Mouse (Mus musculus) kidney, adult 2 months (tissue): Measurements from ENCODE around the gene Pik3cd. TPM values are rescaled to one million over a fixed set of nuclear protein-coding genes. Genes with fewer than 3 reads are reported as not detected.
"Not testable (repeated sequence)": the region's sequence is repeated elsewhere in the genome, so short reads cannot be mapped to it uniquely, and the experiment has no call there.

ENCODE experiments used
- DNase-seq: peaks from one replicate; pipeline ENCODE4 v3.0.0; 2021
- H3K27ac ChIP-seq: fragments of 200-500 bp; 2 replicates; pipeline ENCODE4 v1.5.1; 2012; ENCODE audit warnings: low read depth, low read length, control low read depth, inconsistent platforms; ENCODE audit not compliant: insufficient read depth
- H3K27me3 ChIP-seq: fragments of 200-500 bp; replicated peaks from 2 replicates; pipeline ENCODE4 v1.6.1; 2012; ENCODE audit warnings: mild to moderate bottlenecking, moderate library complexity, low read length, inconsistent platforms; ENCODE audit not compliant: control insufficient read depth, insufficient read depth
- H3K36me3 ChIP-seq: fragments of 200-500 bp; 2 replicates; pipeline ENCODE4 v1.6.1; 2012; ENCODE audit warnings: mild to moderate bottlenecking, moderate library complexity, low read length, inconsistent platforms; ENCODE audit not compliant: control insufficient read depth, insufficient read depth
- H3K4me1 ChIP-seq: fragments of 200-500 bp; 2 replicates; pipeline ENCODE4 v1.6.1; 2011; ENCODE audit warnings: low read length; ENCODE audit not compliant: control insufficient read depth, insufficient read depth
- H3K4me3 ChIP-seq: fragments of 200-500 bp; 2 replicates; pipeline ENCODE4 v1.5.1; 2011; ENCODE audit warnings: mild to moderate bottlenecking, low read depth, low read length, control low read depth; ENCODE audit not compliant: insufficient read depth
- CTCF ChIP-seq: fragments of 200-500 bp; conservative IDR thresholded peaks from 2 replicates; pipeline ENCODE4 v1.5.1; 2011; ENCODE audit warnings: low read depth, mild to moderate bottlenecking, control low read depth, low read length, moderate library complexity, mixed read lengths; ENCODE audit not compliant: insufficient read depth, insufficient read length
- POLR2A ChIP-seq: fragments of 200-500 bp; IDR thresholded peaks from one replicate; pipeline ENCODE4 v1.6.1; 2011; ENCODE audit warnings: low read depth, low read length, control low read depth
- WGBS: fragments of 180-500 bp; shearing (Covaris S2); methylation state at CpG from one replicate; pipeline ENCODE4 v1.1.7; 2018; 5-methylcytosine and 5-hydroxymethylcytosine counted together
- polyA plus RNA-seq: library from polyadenylated mRNA; depleted of rRNA; stranded (reverse); fragments of >200 nt; gene quantifications from 2 replicates; pipeline ENCODE4 v1.2.3, GENCODE M21; 2012

Pik3cd gene
- polyA plus RNA-seq, 1 experiment: 7.2 TPM

DNA sequence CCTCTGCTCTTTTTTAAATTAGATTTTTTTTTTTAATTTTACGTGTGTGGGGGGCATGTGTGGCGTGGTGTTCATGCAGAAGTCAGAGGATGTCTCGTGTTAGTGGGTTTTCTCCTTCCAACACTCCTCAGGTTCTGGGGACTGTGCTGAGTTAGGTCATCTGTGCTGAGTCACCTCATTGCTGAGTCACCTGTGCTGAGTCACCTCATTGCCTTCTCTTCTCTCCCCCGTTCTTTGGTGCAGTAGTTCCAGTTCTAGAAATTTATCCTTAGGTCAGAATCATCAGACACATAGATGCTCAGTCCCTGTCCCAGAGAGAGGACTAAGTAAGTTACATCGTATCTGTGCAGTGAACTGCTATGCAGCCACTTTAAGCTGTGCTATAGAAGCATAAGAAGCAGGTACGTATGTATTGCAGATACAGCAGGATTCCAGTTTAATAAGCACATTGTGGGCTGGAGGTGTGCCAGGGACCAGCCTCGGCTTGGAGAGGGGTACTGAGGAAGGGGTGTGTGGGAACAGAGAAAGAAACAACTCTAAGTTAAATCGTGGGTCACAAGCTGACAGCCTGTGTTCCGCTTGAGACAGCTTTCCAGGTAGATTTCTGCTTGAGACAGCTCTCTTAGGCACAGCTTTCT, 69.6 kb downstream of the Pik3cd start:
- no peaks in the 10 kb centered on the region for H3K4me1 ChIP-seq
- no peaks in the 10 kb centered on the region for H3K36me3 ChIP-seq
- DNase-seq: no peak
- 87% methylated on average over 9 of the region's 9 CpGs for WGBS
- H3K4me3 ChIP-seq: no peak overlapping the region
- TF ChIP-seq CTCF (no peak), POLR2A (no peak)
- no peak overlapping the region for H3K27ac ChIP-seq
- no peaks in the 10 kb centered on the region for H3K27me3 ChIP-seq

DNA sequence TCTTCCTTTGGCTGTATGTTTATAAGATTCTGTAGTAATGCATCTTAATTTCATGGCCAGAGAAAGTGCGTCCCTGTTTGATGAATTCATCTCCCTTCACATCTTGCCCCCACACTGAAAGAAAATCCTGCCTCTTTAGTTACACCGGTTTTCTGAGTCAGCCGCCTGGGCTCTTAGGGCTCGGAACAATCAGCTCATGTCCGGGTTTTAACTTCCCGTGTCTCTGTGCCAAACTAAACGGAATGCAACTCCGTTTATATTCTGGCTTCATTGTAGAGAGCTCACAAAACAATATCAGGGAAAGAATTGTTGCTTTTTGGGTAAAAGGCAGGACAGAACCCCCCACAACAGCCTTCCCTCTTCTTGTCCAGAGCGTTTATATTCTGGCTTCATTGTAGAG, 73.6 kb downstream of the Pik3cd start:
- no peaks in the 10 kb centered on the region for H3K36me3 ChIP-seq
- H3K4me1 ChIP-seq: no peaks in the 10 kb centered on the region
- H3K4me3 ChIP-seq: no peak overlapping the region
- no peak for DNase-seq
- no peaks in the 10 kb centered on the region for H3K27me3 ChIP-seq
- no peak for TF ChIP-seq CTCF
- no peak for TF ChIP-seq POLR2A
- H3K27ac ChIP-seq: no peak overlapping the region
- WGBS: 58% methylated on average over 9 of the region's 9 CpGs

DNA sequence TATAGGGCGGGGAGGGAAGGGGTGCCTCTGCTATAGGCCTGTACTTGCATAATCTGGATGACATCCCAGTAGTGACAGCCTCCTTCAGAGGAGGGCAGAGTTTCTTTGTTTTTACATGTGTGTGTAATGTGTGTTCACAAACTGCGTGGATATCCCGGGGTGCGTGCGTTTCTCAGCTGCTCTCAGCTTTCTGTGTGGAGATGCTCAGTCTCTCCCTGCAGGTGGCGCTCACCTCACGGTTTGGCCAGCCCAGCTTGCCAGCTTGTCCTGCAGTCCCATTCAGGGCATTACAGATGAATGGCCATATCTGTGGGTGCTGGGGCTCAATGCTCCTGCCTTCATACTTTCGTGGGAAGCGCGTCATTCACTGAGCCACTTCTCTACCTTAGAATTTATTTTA, 74.0 kb downstream of the Pik3cd start:
- Histone ChIP-seq H3K4me3 (no peak overlapping the region), H3K27ac (no peak overlapping the region), H3K36me3 (no peaks in the 10 kb centered on the region), H3K4me1 (no peaks in the 10 kb centered on the region), H3K27me3 (no peaks in the 10 kb centered on the region)
- peak; percentile 39 for DNase-seq
- 77% methylated on average over 10 of the region's 10 CpGs for WGBS
- no peak for TF ChIP-seq POLR2A
- TF ChIP-seq CTCF: peak; percentile 73

DNA sequence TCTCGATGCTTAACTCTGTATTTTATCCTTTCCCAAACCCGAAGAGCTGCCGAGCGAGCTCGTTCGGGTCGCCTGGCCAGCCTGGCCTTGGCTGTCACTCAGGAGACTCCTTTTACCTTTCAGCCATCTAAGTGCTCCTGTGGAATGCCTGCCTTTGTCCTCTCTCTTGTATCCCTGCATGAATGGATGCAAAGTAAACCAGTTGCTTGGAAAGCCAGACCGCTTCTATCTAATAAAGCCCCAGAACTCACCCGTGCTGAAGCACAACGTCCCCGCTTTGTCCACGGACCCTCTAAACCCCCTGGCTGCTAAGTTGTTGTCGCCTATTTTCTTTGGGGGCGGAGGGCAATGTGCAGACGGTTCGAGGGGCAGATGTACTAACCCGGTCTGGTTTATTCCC, 75.6 kb downstream of the Pik3cd start:
- 90% methylated on average over 17 of the region's 17 CpGs for WGBS

DNA sequence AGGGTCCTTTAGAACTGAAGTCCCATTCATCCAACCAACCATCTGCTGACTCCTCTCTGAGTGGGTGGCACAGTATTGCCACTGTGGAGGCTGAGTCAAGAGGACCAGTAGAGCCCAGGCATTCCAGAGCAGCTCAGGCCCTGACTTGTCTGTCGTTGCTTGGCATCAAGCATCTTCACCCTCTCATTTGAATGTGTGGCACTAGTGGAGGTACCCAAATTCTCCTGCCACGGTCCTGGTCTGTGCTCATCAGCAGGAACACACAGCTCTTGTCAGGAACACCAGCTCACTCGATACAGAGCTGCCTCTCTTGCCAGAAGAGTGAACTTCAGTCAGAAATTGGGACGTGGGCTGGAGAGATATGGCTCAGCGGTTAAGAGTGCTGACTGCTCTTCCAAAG, 78.7 kb downstream of the Pik3cd start:
- WGBS: 74% methylated on average over 5 of the region's 5 CpGs
- Histone ChIP-seq H3K4me3 (no peak overlapping the region), H3K27ac (no peak overlapping the region), H3K27me3 (no peaks in the 10 kb centered on the region), H3K4me1 (no peaks in the 10 kb centered on the region), H3K36me3 (no peaks in the 10 kb centered on the region)
- DNase-seq: no peak
- TF ChIP-seq CTCF (no peak), POLR2A (no peak)

More for the DNA sequence above, 75.6 kb downstream of the Pik3cd start:
- no peak for TF ChIP-seq POLR2A
- Histone ChIP-seq H3K4me1 (no peaks in the 10 kb centered on the region), H3K36me3 (no peaks in the 10 kb centered on the region), H3K27ac (no peak overlapping the region), H3K4me3 (no peak overlapping the region), H3K27me3 (no peaks in the 10 kb centered on the region)
- no peak for DNase-seq

DNA sequence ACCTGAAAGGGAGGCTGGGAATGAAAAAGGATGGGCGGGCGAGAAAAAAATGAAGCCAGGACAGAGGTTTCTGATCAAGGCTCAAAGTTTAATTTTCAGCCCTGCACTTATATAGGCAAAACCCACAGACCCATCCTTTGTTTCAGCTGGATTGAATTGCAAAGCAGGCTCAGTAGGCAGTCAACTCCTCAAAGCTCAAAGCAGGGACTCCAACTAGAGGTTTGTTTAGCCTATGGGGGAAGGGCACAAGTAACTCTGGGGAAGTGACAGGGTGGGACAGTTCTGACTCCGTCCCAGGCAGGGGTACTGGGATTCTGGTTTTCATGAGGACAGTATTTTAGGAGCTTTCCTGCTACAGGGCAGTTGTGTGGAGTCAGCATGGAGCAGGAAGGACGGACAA, 81.1 kb downstream of the Pik3cd start:
- no peaks in the 10 kb centered on the region for H3K27me3 ChIP-seq
- no peak overlapping the region for H3K4me3 ChIP-seq
- no peaks in the 10 kb centered on the region for H3K4me1 ChIP-seq
- 77% methylated on average over 4 of the region's 4 CpGs for WGBS
- H3K36me3 ChIP-seq: no peaks in the 10 kb centered on the region; the same call in 1 of the 2 replicates
- no peak for TF ChIP-seq CTCF
- TF ChIP-seq POLR2A: no peak
- no peak for DNase-seq
- no peak overlapping the region for H3K27ac ChIP-seq

DNA sequence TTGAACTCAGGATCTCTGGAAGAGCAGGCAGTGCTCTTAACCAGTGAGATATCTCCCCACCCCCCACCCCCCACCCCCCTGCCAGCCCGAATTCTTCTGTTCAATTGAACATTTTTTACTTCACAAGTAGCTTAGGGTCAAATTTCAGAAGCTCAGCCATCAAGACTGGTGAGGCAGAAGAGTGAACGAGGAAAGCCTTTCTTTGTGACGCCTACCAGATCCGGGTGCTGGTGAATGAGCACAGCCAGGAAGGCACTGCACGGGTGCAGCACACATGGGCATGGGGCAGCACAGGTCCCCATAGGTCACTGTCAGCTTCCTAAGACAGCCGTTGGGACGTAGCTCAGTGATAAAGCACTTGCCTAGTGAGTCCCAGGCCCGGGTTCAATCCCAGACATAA, 82.4 kb downstream of the Pik3cd start:
- Histone ChIP-seq H3K4me3 (no peak overlapping the region), H3K4me1 (no peaks in the 10 kb centered on the region), H3K27me3 (no peaks in the 10 kb centered on the region), H3K27ac (no peak overlapping the region), H3K36me3 (no peaks in the 10 kb centered on the region; the same call in 1 of the 2 replicates)
- DNase-seq: no peak
- TF ChIP-seq POLR2A: no peak
- no peak for TF ChIP-seq CTCF
- WGBS: 67% methylated on average over 8 of the region's 8 CpGs

DNA sequence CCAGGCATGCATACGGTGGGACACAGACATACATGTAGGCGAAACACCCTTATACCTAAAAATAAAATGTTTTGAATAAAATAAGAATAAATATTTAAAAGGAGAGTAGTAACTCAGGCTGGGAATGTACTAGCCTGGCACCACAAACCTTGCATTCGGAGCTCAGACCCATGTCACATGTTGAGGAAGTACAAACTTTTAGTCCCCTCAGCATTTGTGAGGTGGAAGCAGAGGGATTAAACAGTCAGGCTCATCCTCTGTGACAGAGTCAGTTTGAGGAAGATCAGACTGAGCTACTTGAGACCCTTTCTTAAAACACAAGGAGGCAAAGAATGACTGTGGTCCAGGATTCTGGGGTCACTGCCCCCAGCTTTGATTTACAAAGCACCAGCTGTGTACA, 85.4 kb downstream of the Pik3cd start:
- not testable (repeated sequence) for H3K27me3 ChIP-seq, H3K4me3 ChIP-seq, H3K36me3 ChIP-seq, H3K27ac ChIP-seq, DNase-seq, H3K4me1 ChIP-seq
- 78% methylated on average over 3 of the region's 3 CpGs for WGBS
